22 mouse cellular contexts compared by ENCODE assay signal in the genomic region with DNA sequence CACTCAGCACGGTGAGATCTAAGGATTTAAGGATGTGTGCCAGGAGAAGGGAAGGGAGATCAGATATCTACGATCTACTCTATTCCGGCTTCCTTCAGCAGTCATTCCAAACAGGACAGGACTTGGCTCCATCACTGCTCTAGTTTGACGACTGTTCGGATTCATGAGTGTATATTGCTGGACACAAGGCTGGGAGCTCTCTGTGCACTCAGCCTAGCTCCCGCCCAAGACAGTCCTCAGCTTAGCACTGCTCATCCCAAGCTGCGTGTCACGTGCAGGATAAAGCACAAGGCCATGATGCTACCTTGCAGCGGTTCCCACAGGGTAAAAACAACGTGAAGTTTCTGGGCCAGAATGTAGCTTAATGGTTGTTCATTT. TPM values are rescaled to one million over a fixed set of nuclear protein-coding genes. Genes with fewer than 3 reads are reported as not detected.
DNase-seq lines count a peak whose midpoint lies in the region; ATAC-seq lines count a peak whose summit lies in the region.
"Had no signal": no experiment of that assay in that cellular context is flagged by ENCODE, and none has a peak within 500 bp of the region (broad histone marks: within the 10 kb centered on the region; RNA-seq: fewer than 3 reads in every experiment).

No protein-coding gene starts in this region.

- H3K4me3 ChIP-seq in hindbrain, embryonic 11.5 days (ENCODE audit: low read depth, low read length): no peak overlapping the region
- no peak overlapping the region for H3K4me3 ChIP-seq in hindbrain, embryonic 14.5 days (replicated peaks; ENCODE audit: low read length)
- no peak overlapping the region for H3K4me3 ChIP-seq in lung, embryonic 16.5 days (ENCODE audit: low read length)
- no peak overlapping the region for H3K4me3 ChIP-seq in forebrain, embryonic 14.5 days (ENCODE audit: low read depth, low read length)
- no peak overlapping the region for H3K4me3 ChIP-seq in midbrain, embryonic 14.5 days (replicated peaks; ENCODE audit: low read depth, low read length)
- H3K4me3 ChIP-seq: embryonic facial prominence, embryonic 10.5 days; heart, adult 2 months; heart, embryonic 13.5 days; kidney, embryonic 15.5 days had no signal

- no peaks in the 10 kb centered on the region for H3K27me3 ChIP-seq in hindbrain, embryonic 11.5 days (ENCODE audit: control insufficient read depth, insufficient read depth, low read length)
- H3K27me3 ChIP-seq in hindbrain, embryonic 14.5 days (ENCODE audit: control insufficient read depth, insufficient read depth, low read length): no peaks in the 10 kb centered on the region
- no peaks in the 10 kb centered on the region for H3K27me3 ChIP-seq in lung, embryonic 16.5 days (ENCODE audit: control insufficient read depth, insufficient read depth, low read depth, low read length)
- H3K27me3 ChIP-seq in forebrain, embryonic 14.5 days (replicated peaks; ENCODE audit: control insufficient read depth, insufficient read depth, low read length): no peaks in the 10 kb centered on the region
- 0 out of 2 replicates have a peak, but pooled peaks cover 2% of the 10 kb centered on the region for H3K27me3 ChIP-seq in midbrain, embryonic 14.5 days (ENCODE audit: control insufficient read depth, insufficient read depth, low read length)
- H3K27me3 ChIP-seq: heart, embryonic 13.5 days had no signal

- 0 out of 2 replicates have a peak overlapping the region, but pooled peaks have one; percentile 30 for H3K27ac ChIP-seq in hindbrain, embryonic 11.5 days (ENCODE audit: low read depth, low read length)
- H3K27ac ChIP-seq in hindbrain, embryonic 14.5 days: no peak overlapping the region
- no peak overlapping the region for H3K27ac ChIP-seq in lung, embryonic 16.5 days (ENCODE audit: low read length)
- H3K27ac ChIP-seq in forebrain, embryonic 14.5 days (ENCODE audit: low read depth, low read length): peak overlapping the region; percentile 30; the same call in 1 of the 2 replicates
- no peak overlapping the region for H3K27ac ChIP-seq in midbrain, embryonic 14.5 days (replicated peaks; ENCODE audit: low read depth, low read length)
- H3K27ac ChIP-seq: embryonic facial prominence, embryonic 10.5 days; heart, embryonic 13.5 days; kidney, embryonic 15.5 days; stomach, postnatal 0 days had no signal

- no peaks in the 10 kb centered on the region for H3K9me3 ChIP-seq in hindbrain, embryonic 11.5 days (ENCODE audit: control insufficient read depth, low read length)
- no peaks in the 10 kb centered on the region for H3K9me3 ChIP-seq in hindbrain, embryonic 14.5 days (ENCODE audit: control insufficient read depth, low read length)
- H3K9me3 ChIP-seq in lung, embryonic 16.5 days (ENCODE audit: control insufficient read depth, low read length): no peaks in the 10 kb centered on the region
- no peaks in the 10 kb centered on the region for H3K9me3 ChIP-seq in forebrain, embryonic 14.5 days (replicated peaks; ENCODE audit: control insufficient read depth, low read length)
- H3K9me3 ChIP-seq in midbrain, embryonic 14.5 days (ENCODE audit: control insufficient read depth, low read length): no peaks in the 10 kb centered on the region
- H3K9me3 ChIP-seq: embryonic facial prominence, embryonic 10.5 days; heart, embryonic 13.5 days; kidney, embryonic 15.5 days had no signal

- no peaks in the 10 kb centered on the region for H3K36me3 ChIP-seq in hindbrain, embryonic 11.5 days (ENCODE audit: control insufficient read depth, insufficient read depth, low read length)
- H3K36me3 ChIP-seq in hindbrain, embryonic 14.5 days (replicated peaks; ENCODE audit: control insufficient read depth, insufficient read depth): no peaks in the 10 kb centered on the region
- H3K36me3 ChIP-seq in lung, embryonic 16.5 days (ENCODE audit: control insufficient read depth, insufficient read depth, low read length): no peaks in the 10 kb centered on the region
- no peaks in the 10 kb centered on the region for H3K36me3 ChIP-seq in forebrain, embryonic 14.5 days (ENCODE audit: control insufficient read depth, insufficient read depth, low read length)
- H3K36me3 ChIP-seq in midbrain, embryonic 14.5 days (ENCODE audit: control insufficient read depth, insufficient read depth, low read length): no peaks in the 10 kb centered on the region
- H3K36me3 ChIP-seq: embryonic facial prominence, embryonic 10.5 days; heart, embryonic 13.5 days; kidney, embryonic 15.5 days had no signal

- H3K4me1 ChIP-seq in hindbrain, embryonic 11.5 days (replicated peaks; ENCODE audit: control insufficient read depth, insufficient read depth, low read length): peaks cover 7% of the 10 kb centered on the region; the same call in 1 of the 2 replicates
- peaks cover 3% of the 10 kb centered on the region; the same call in 1 of the 2 replicates for H3K4me1 ChIP-seq in hindbrain, embryonic 14.5 days (replicated peaks; ENCODE audit: control insufficient read depth, insufficient read depth, low read length)
- H3K4me1 ChIP-seq in lung, embryonic 16.5 days (replicated peaks; ENCODE audit: control insufficient read depth, insufficient read depth, low read length): peaks cover 3% of the 10 kb centered on the region; the same call in 1 of the 2 replicates
- H3K4me1 ChIP-seq in forebrain, embryonic 14.5 days (ENCODE audit: control insufficient read depth, insufficient read depth, low read length): peaks cover 10% of the 10 kb centered on the region; the same call in 1 of the 2 replicates
- H3K4me1 ChIP-seq in midbrain, embryonic 14.5 days (ENCODE audit: control insufficient read depth, insufficient read depth, low read length): peaks cover 12% of the 10 kb centered on the region

- ATAC-seq in hindbrain, embryonic 11.5 days (ENCODE audit: low FRiP score): no peak
- ATAC-seq in hindbrain, embryonic 14.5 days (ENCODE audit: low FRiP score): no peak
- ATAC-seq in lung, embryonic 16.5 days (ENCODE audit: low read depth): peak; percentile 39; the same call in 1 of the 2 replicates
- ATAC-seq in forebrain, embryonic 14.5 days: 0 out of 2 replicates have a peak, but pooled peaks have one; percentile 11
- ATAC-seq in midbrain, embryonic 14.5 days (ENCODE audit: low FRiP score, low TSS enrichment): peak; percentile 31; the same call in 1 of the 2 replicates
- ATAC-seq: intestine, postnatal 0 days had no signal

- WGBS in hindbrain, embryonic 11.5 days: 74% methylated on average over 10 of the region's 10 CpGs
- WGBS in hindbrain, embryonic 14.5 days: 67% methylated on average over 10 of the region's 10 CpGs
- WGBS in lung, embryonic 16.5 days: 54% methylated on average over 10 of the region's 10 CpGs
- WGBS in forebrain, embryonic 14.5 days: 32% methylated on average over 10 of the region's 10 CpGs
- 28% methylated on average over 10 of the region's 10 CpGs for WGBS in midbrain, embryonic 14.5 days

- no peak overlapping the region for H3K9ac ChIP-seq in hindbrain, embryonic 11.5 days (ENCODE audit: low read depth, low read length)
- no peak overlapping the region for H3K9ac ChIP-seq in hindbrain, embryonic 14.5 days
- no peak overlapping the region for H3K9ac ChIP-seq in lung, embryonic 16.5 days (ENCODE audit: low read length)
- no peak overlapping the region for H3K9ac ChIP-seq in forebrain, embryonic 14.5 days (ENCODE audit: low read length)
- no peak overlapping the region for H3K9ac ChIP-seq in midbrain, embryonic 14.5 days (replicated peaks; ENCODE audit: low read length)
- H3K9ac ChIP-seq: heart, embryonic 13.5 days; kidney, embryonic 15.5 days had no signal

- no peak overlapping the region for H3K4me2 ChIP-seq in hindbrain, embryonic 11.5 days (replicated peaks; ENCODE audit: low read depth, low read length)
- no peak overlapping the region for H3K4me2 ChIP-seq in hindbrain, embryonic 14.5 days (replicated peaks)
- no peak overlapping the region for H3K4me2 ChIP-seq in lung, embryonic 16.5 days (ENCODE audit: low read depth, low read length)
- H3K4me2 ChIP-seq in forebrain, embryonic 14.5 days (ENCODE audit: low read length): no peak overlapping the region
- no peak overlapping the region for H3K4me2 ChIP-seq in midbrain, embryonic 14.5 days (ENCODE audit: low read length)
- H3K4me2 ChIP-seq: heart, embryonic 13.5 days; kidney, embryonic 15.5 days had no signal

- DNase-seq in hindbrain, embryonic 11.5 days (ENCODE audit: low spot score): no peak
- no peak for DNase-seq in hindbrain, embryonic 14.5 days (ENCODE audit: low spot score)
- no peak for DNase-seq in lung, postnatal 4 days
- DNase-seq in forebrain, embryonic 14.5 days (ENCODE audit: low spot score): no peak
- no peak for DNase-seq in midbrain, embryonic 14.5 days
- DNase-seq in heart, postnatal 4 days: no peak
- DNase-seq in frontal cortex, postnatal 25 days (ENCODE audit: low spot score in 2 of 2): no peak
- DNase-seq: adrenal gland, postnatal 36 days; cerebellum, adult 9-11 months; gastrocnemius, postnatal 25 days; heart, adult 2 months; kidney, postnatal 36 days; layer of hippocampus, adult 9-11 months; liver; thymus, adult 2 months; thymus, postnatal 4 days had no signal

RNA-seq across cellular contexts. Expression of gene Gfod1, which starts 33.8 kb away (rescaled TPM):
- 0.71 and 0.77 TPM in 2 replicates for polyA plus RNA-seq in hindbrain, embryonic 11.5 days (2014; fragmentation: Nextera tagmentation; extraction: Ambion mirVana)
- polyA plus RNA-seq in hindbrain, embryonic 14.5 days (2014; fragmentation: Nextera tagmentation; extraction: Ambion mirVana): 3.6 and 3.7 TPM in 2 replicates
- polyA plus RNA-seq in lung, embryonic 16.5 days (2015; fragmentation: Nextera tagmentation; extraction: Ambion mirVana): 0.89 and 1.2 TPM in 2 replicates
- polyA plus RNA-seq in forebrain, embryonic 14.5 days (2014; fragmentation: Nextera tagmentation; extraction: Ambion mirVana): 2.4 and 2.7 TPM in 2 replicates
- polyA plus RNA-seq in midbrain, embryonic 14.5 days (2014; fragmentation: Nextera tagmentation; extraction: Ambion mirVana): 3.7 and 4.7 TPM in 2 replicates
- total RNA-seq in heart, postnatal 4 days (2021): 10 to 100 TPM; 20.6 to 24.8 TPM

Comparison
In these comparisons a context has a peak if more than half of its experiments do, and no peak if none do; other contexts are left out.
1. H3K27ac ChIP-seq: peak in hindbrain, embryonic 11.5 days (single experiment) and forebrain, embryonic 14.5 days (single experiment); none in hindbrain, embryonic 14.5 days (single experiment), lung, embryonic 16.5 days (single experiment) and midbrain, embryonic 14.5 days (single experiment).
2. ATAC-seq: peak in lung, embryonic 16.5 days (single experiment), forebrain, embryonic 14.5 days (single experiment) and midbrain, embryonic 14.5 days (single experiment); none in hindbrain, embryonic 11.5 days (single experiment) and hindbrain, embryonic 14.5 days (single experiment).